Mouse (Mus musculus) liver, embryonic 16.5 days (tissue): ENCODE data around the gene Pou6f2. TPM values are rescaled to one million over a fixed set of nuclear protein-coding genes. Genes with fewer than 3 reads are reported as not detected.

Source experiments
- ATAC-seq: fragments of 200-750 bp; cut with Nextera tagmentation; 2 replicates; pipeline ENCODE4 v1.8.0; 2017; ENCODE audit warnings: low read depth, mild to moderate bottlenecking, moderate number of reproducible peaks, moderate library complexity
- H3K27ac ChIP-seq: fragments of 300-500 bp; sonication (generic); 2 replicates; pipeline ENCODE4 v1.5.1; 2014; ENCODE audit warnings: mild to moderate bottlenecking, low read length
- H3K27me3 ChIP-seq: fragments of 300-500 bp; sonication (generic); 2 replicates; pipeline ENCODE4 v1.6.1; 2014; ENCODE audit warnings: low read depth, low read length, mixed read lengths; ENCODE audit not compliant: control insufficient read depth, insufficient read depth
- H3K36me3 ChIP-seq: fragments of 300-500 bp; sonication (generic); 2 replicates; pipeline ENCODE4 v1.6.1; 2014; ENCODE audit warnings: mild to moderate bottlenecking; ENCODE audit not compliant: control insufficient read depth, insufficient read depth
- H3K4me1 ChIP-seq: fragments of 300-500 bp; sonication (generic); 2 replicates; pipeline ENCODE4 v1.6.1; 2014; ENCODE audit warnings: low read depth, low read length, mixed read lengths; ENCODE audit not compliant: control insufficient read depth
- H3K4me2 ChIP-seq: fragments of 300-500 bp; sonication (generic); 2 replicates; pipeline ENCODE4 v1.6.1; 2014; ENCODE audit warnings: low read depth, low read length, mixed read lengths
- H3K4me3 ChIP-seq: fragments of 300-500 bp; sonication (generic); 2 replicates; pipeline ENCODE4 v1.5.1; 2014; ENCODE audit warnings: low read depth, mild to moderate bottlenecking, low read length
- H3K9ac ChIP-seq: fragments of 300-500 bp; sonication (generic); 2 replicates; pipeline ENCODE4 v1.6.1; 2014; ENCODE audit warnings: low read depth, low read length
- H3K9me3 ChIP-seq: fragments of 300-500 bp; sonication (generic); replicated peaks from 2 replicates; pipeline ENCODE4 v1.6.1; 2016; ENCODE audit warnings: low read length; ENCODE audit not compliant: control insufficient read depth
- WGBS: fragments of 180-500 bp; shearing (Covaris S2); extraction: QIAGEN DNeasy Blood & Tissue Kit; methylation state at CpG from one replicate; pipeline ENCODE4 v1.1.7; 2014; ENCODE audit not compliant: insufficient replicate concordance; 5-methylcytosine and 5-hydroxymethylcytosine counted together
- polyA plus RNA-seq: library from polyadenylated mRNA; unstranded; fragments of >200 nt; fragmentation: Nextera tagmentation; extraction: Ambion mirVana; gene quantifications from 2 replicates; pipeline ENCODE4 v1.2.1, GENCODE M21; 2015

Gene Pou6f2
- polyA plus RNA-seq, 1 experiment from 2014 or later = not detected

- H3K9ac ChIP-seq = no peak overlapping the region
- H3K27ac ChIP-seq = no peak overlapping the region
- no peaks in the 10 kb centered on the region for H3K36me3 ChIP-seq
- H3K4me3 ChIP-seq = no peak overlapping the region
- H3K4me1 ChIP-seq = no peaks in the 10 kb centered on the region
- H3K9me3 ChIP-seq = no peaks in the 10 kb centered on the region
- ATAC-seq = no peak
- 57% methylated on average over 5 of the region's 5 CpGs for WGBS
- H3K27me3 ChIP-seq = no peaks in the 10 kb centered on the region
- no peak overlapping the region for H3K4me2 ChIP-seq
Measured at GRCm38 (mm10) chr13:18282361-18282982, 115.0 kb downstream of the Pou6f2 start.

- 61% methylated on average over 3 of the region's 3 CpGs for WGBS
- Histone ChIP-seq H3K27ac (no peak overlapping the region), H3K9me3 (no peaks in the 10 kb centered on the region), H3K4me1 (no peaks in the 10 kb centered on the region), H3K36me3 (no peaks in the 10 kb centered on the region), H3K4me3 (no peak overlapping the region), H3K9ac (no peak overlapping the region), H3K4me2 (no peak overlapping the region), H3K27me3 (no peaks in the 10 kb centered on the region)
- no peak for ATAC-seq
Measured at GRCm38 (mm10) chr13:18281084-18281483, 116.4 kb downstream of the Pou6f2 start.

- no peak overlapping the region for H3K4me3 ChIP-seq
- H3K27ac ChIP-seq = no peak overlapping the region
- WGBS = 65% methylated on average over 3 of the region's 3 CpGs
- H3K27me3 ChIP-seq = no peaks in the 10 kb centered on the region
- H3K4me2 ChIP-seq = no peak overlapping the region
- no peak overlapping the region for H3K9ac ChIP-seq
- H3K9me3 ChIP-seq = no peaks in the 10 kb centered on the region
- H3K4me1 ChIP-seq = no peaks in the 10 kb centered on the region
- no peak for ATAC-seq
- H3K36me3 ChIP-seq = no peaks in the 10 kb centered on the region
Measured at GRCm38 (mm10) chr13:18253131-18253530, 144.4 kb downstream of the Pou6f2 start.

- H3K4me3 ChIP-seq = no peak overlapping the region
- 30% methylated on average over 22 of the region's 22 CpGs for WGBS
- H3K4me2 ChIP-seq = no peak overlapping the region
- no peak overlapping the region for H3K9ac ChIP-seq
- H3K9me3 ChIP-seq = no peaks in the 10 kb centered on the region
- no peaks in the 10 kb centered on the region for H3K36me3 ChIP-seq
- H3K4me1 ChIP-seq = no peaks in the 10 kb centered on the region
- H3K27me3 ChIP-seq = no peaks in the 10 kb centered on the region
- ATAC-seq = no peak
- H3K27ac ChIP-seq = no peak overlapping the region
Measured at GRCm38 (mm10) chr13:18218566-18219234, 178.8 kb downstream of the Pou6f2 start.

GRCm38 (mm10) chr13:18211242-18211641 is 186.2 kb downstream of the Pou6f2 start:
- Histone ChIP-seq H3K9me3 (no peaks in the 10 kb centered on the region), H3K4me2 (no peak overlapping the region), H3K27me3 (no peaks in the 10 kb centered on the region), H3K4me3 (no peak overlapping the region), H3K9ac (no peak overlapping the region), H3K4me1 (no peaks in the 10 kb centered on the region), H3K27ac (no peak overlapping the region), H3K36me3 (no peaks in the 10 kb centered on the region)
- WGBS = 81% methylated on average over 14 of the region's 14 CpGs
- no peak for ATAC-seq

- Histone ChIP-seq H3K36me3 (no peaks in the 10 kb centered on the region), H3K9ac (no peak overlapping the region), H3K4me3 (no peak overlapping the region), H3K27me3 (no peaks in the 10 kb centered on the region), H3K9me3 (no peaks in the 10 kb centered on the region), H3K27ac (no peak overlapping the region), H3K4me2 (no peak overlapping the region), H3K4me1 (no peaks in the 10 kb centered on the region)
- ATAC-seq = no peak
- 52% methylated on average over 8 of the region's 8 CpGs for WGBS
Measured at GRCm38 (mm10) chr13:18204476-18205250, 192.8 kb downstream of the Pou6f2 start.

GRCm38 (mm10) chr13:18174003-18174402 is 223.5 kb downstream of the Pou6f2 start:
- no peak overlapping the region for H3K4me2 ChIP-seq
- 51% methylated on average over 3 of the region's 3 CpGs for WGBS
- no peaks in the 10 kb centered on the region for H3K4me1 ChIP-seq
- no peak overlapping the region for H3K27ac ChIP-seq
- H3K36me3 ChIP-seq = no peaks in the 10 kb centered on the region
- H3K27me3 ChIP-seq = no peaks in the 10 kb centered on the region
- H3K9ac ChIP-seq = no peak overlapping the region
- no peaks in the 10 kb centered on the region for H3K9me3 ChIP-seq
- no peak for ATAC-seq
- H3K4me3 ChIP-seq = no peak overlapping the region

GRCm38 (mm10) chr13:18173021-18173420 is 224.5 kb downstream of the Pou6f2 start:
- no peak for ATAC-seq
- 21% methylated on average over 3 of the region's 3 CpGs for WGBS
- Histone ChIP-seq H3K4me1 (no peaks in the 10 kb centered on the region), H3K27ac (no peak overlapping the region), H3K4me3 (no peak overlapping the region), H3K9me3 (no peaks in the 10 kb centered on the region), H3K4me2 (no peak overlapping the region), H3K9ac (no peak overlapping the region), H3K36me3 (no peaks in the 10 kb centered on the region), H3K27me3 (no peaks in the 10 kb centered on the region)

- no peak for ATAC-seq
- Histone ChIP-seq H3K4me3 (no peak overlapping the region), H3K4me2 (no peak overlapping the region), H3K27me3 (no peaks in the 10 kb centered on the region), H3K4me1 (no peaks in the 10 kb centered on the region), H3K9me3 (no peaks in the 10 kb centered on the region), H3K27ac (no peak overlapping the region), H3K9ac (no peak overlapping the region), H3K36me3 (no peaks in the 10 kb centered on the region)
- WGBS = 31% methylated on average over 9 of the region's 9 CpGs
Measured at GRCm38 (mm10) chr13:18172334-18172733, 225.2 kb downstream of the Pou6f2 start.
